ENCODE assay signal across 24 mouse cellular contexts in the genomic region with DNA sequence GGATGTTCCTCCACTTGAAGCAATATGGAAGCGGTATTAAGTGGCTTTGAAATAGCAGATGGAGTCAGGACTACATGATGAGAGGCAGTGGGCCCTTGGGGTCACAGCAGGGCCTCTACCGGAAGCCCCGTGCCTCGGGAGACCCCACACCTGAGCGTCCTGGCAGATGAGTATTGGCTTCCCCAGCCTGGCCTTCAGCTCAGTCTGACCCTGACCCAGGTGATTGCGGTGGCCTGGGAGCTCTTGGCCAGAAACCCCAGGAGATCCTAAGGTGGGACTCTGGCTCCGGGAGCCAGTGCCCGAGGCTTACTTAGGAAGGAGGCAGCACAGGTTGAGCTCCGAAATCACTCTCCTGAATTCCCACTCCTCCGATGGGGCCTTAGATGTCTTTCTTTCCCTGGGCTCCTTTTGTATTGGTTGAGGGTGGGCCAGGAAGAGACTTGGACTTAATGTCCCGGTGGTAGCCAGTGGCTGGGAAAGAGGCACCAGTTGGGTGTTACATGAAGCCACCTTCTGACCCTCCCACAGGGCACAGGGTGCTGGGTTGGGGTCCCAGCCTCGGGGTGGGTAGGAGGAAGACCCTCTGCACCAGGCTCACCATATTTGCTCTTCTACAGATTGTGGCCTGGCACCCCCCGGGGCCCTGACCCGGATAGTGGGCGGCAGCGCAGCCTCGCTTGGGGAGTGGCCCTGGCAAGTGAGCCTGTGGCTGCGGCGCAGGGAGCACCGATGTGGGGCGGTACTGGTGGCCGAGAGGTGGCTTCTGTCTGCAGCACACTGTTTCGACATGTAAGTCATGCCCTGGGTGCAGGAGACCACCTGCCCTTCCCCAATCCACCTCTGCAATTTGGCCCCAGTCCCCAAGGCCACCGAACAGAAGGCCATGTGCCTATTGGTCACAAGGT. TPM values are rescaled to one million over a fixed set of nuclear protein-coding genes. Genes with fewer than 3 reads are reported as not detected.
A peak's percentile ranks its signal among the peaks of the same experiment; 100 is the strongest.
DNase-seq lines count a peak whose midpoint lies in the region; ATAC-seq and TF ChIP-seq lines count a peak whose summit lies in the region.
"Had no signal": no experiment of that assay in that cellular context is flagged by ENCODE, and none has a peak within 500 bp of the region (broad histone marks: within the 10 kb centered on the region; RNA-seq: fewer than 3 reads in every experiment).

No protein-coding gene starts in this region.

- no peaks in the 10 kb centered on the region for H3K9me3 ChIP-seq in heart, embryonic 11.5 days (replicated peaks; ENCODE audit: control insufficient read depth, low read length)
- H3K9me3 ChIP-seq in E14TG2a.4 (ENCODE audit: low read length): peaks cover 9% of the 10 kb centered on the region
- 0 out of 2 replicates have a peak, but pooled peaks cover 3% of the 10 kb centered on the region for H3K9me3 ChIP-seq in embryonic facial prominence, embryonic 12.5 days
- H3K9me3 ChIP-seq: embryonic facial prominence, embryonic 15.5 days; hindbrain, embryonic 12.5 days; midbrain, embryonic 13.5 days had no signal

- peaks cover 4% of the 10 kb centered on the region; the same call in 1 of the 2 replicates for H3K27me3 ChIP-seq in heart, embryonic 11.5 days (ENCODE audit: control insufficient read depth, insufficient read depth, low read length)
- no peaks in the 10 kb centered on the region; the same call in 1 of the 2 replicates for H3K27me3 ChIP-seq in E14TG2a.4 (ENCODE audit: insufficient read depth, low read length)
- H3K27me3 ChIP-seq in embryonic facial prominence, embryonic 12.5 days: no peaks in the 10 kb centered on the region
- H3K27me3 ChIP-seq: embryonic facial prominence, embryonic 15.5 days; hindbrain, embryonic 12.5 days; midbrain, embryonic 13.5 days had no signal

- H3K36me3 ChIP-seq in heart, embryonic 11.5 days (ENCODE audit: control insufficient read depth, insufficient read depth, low read length): no peaks in the 10 kb centered on the region
- H3K36me3 ChIP-seq in E14TG2a.4 (ENCODE audit: insufficient read depth, low read length): peaks cover 29% of the 10 kb centered on the region
- peaks cover 11% of the 10 kb centered on the region; the same call in 1 of the 2 replicates for H3K36me3 ChIP-seq in embryonic facial prominence, embryonic 12.5 days

- peaks cover 15% of the 10 kb centered on the region for H3K4me1 ChIP-seq in heart, embryonic 11.5 days (ENCODE audit: control insufficient read depth, insufficient read depth, low read length)
- peaks cover 57% of the 10 kb centered on the region for H3K4me1 ChIP-seq in E14TG2a.4 (replicated peaks; ENCODE audit: low read depth, low read length)
- peaks cover 19% of the 10 kb centered on the region for H3K4me1 ChIP-seq in embryonic facial prominence, embryonic 12.5 days

- no peak overlapping the region for H3K27ac ChIP-seq in heart, embryonic 11.5 days (ENCODE audit: low read depth, low read length)
- H3K27ac ChIP-seq in embryonic facial prominence, embryonic 12.5 days: no peak overlapping the region
- H3K27ac ChIP-seq: embryonic facial prominence, embryonic 15.5 days; hindbrain, embryonic 12.5 days; midbrain, embryonic 13.5 days had no signal

- peak; percentile 57 for DNase-seq in cerebellum, adult 11-12 months
- no peak for DNase-seq in cerebellum, postnatal 4 days (ENCODE audit: low spot score in 2 of 2)
- DNase-seq in heart, postnatal 25 days (ENCODE audit: low spot score): no peak
- no peak for DNase-seq in kidney, postnatal 14 days
- no peak for DNase-seq in frontal cortex, postnatal 25 days (ENCODE audit: low spot score in 2 of 2)
- DNase-seq: adrenal gland, adult 2 months; heart, postnatal 10 days; left cerebral cortex, postnatal 4 days; liver, postnatal 0 days; lung, postnatal 10 days had no signal

- no peak for TF ChIP-seq CTCF in E14TG2a.4 (conservative IDR thresholded peaks at IDR 0.05; ENCODE audit: low read length)

- no peak for ATAC-seq in heart, embryonic 11.5 days (replicated peaks; ENCODE audit: insufficient number of reproducible peaks, low FRiP score, low TSS enrichment)
- ATAC-seq in embryonic facial prominence, embryonic 12.5 days (ENCODE audit: insufficient number of reproducible peaks, insufficient read depth, low FRiP score, low TSS enrichment): no peak
- ATAC-seq: intestine, postnatal 0 days; liver, postnatal 0 days; midbrain, embryonic 13.5 days had no signal

- peak overlapping the region; percentile 56; the same call in 1 of the 2 replicates for H3K4me2 ChIP-seq in heart, embryonic 11.5 days
- H3K4me2 ChIP-seq in embryonic facial prominence, embryonic 12.5 days (replicated peaks): no peak overlapping the region

- intact Hi-C loops in heart, postnatal 25 days (cut with DNase I): loop anchor here (5.0 kb wide), 1 partner anchor 595 kb away; no protein-coding TSS in a partner anchor

- no peak overlapping the region for H3K9ac ChIP-seq in heart, embryonic 11.5 days (ENCODE audit: low read depth, low read length)
- H3K9ac ChIP-seq in embryonic facial prominence, embryonic 12.5 days: 0 out of 2 replicates have a peak overlapping the region, but pooled peaks have one; percentile 15
- H3K9ac ChIP-seq: embryonic facial prominence, embryonic 15.5 days; liver, postnatal 0 days had no signal

- no peak overlapping the region for H3K4me3 ChIP-seq in heart, embryonic 11.5 days (ENCODE audit: low read depth, low read length)
- peak overlapping the region; percentile 98 for H3K4me3 ChIP-seq in E14TG2a.4 (replicated peaks; ENCODE audit: low read length)
- H3K4me3 ChIP-seq in embryonic facial prominence, embryonic 12.5 days: no peak overlapping the region
- H3K4me3 ChIP-seq: hindbrain, embryonic 12.5 days; midbrain, embryonic 13.5 days had no signal

- WGBS in heart, embryonic 11.5 days (ENCODE audit: insufficient replicate concordance): 64% methylated on average over 24 of the region's 24 CpGs
- WGBS in embryonic facial prominence, embryonic 12.5 days: 70% methylated on average over 24 of the region's 24 CpGs

RNA-seq across cellular contexts. Expression of a gene that starts 3.9 kb away (rescaled TPM):
- polyA plus RNA-seq in heart, embryonic 11.5 days (2014; fragmentation: Nextera tagmentation; extraction: Ambion mirVana): 300 and 340 TPM in 2 replicates
- 100 to 1,000 TPM; 143 to 148 TPM for total RNA-seq in heart, postnatal 25 days (2021)
- 308 and 322 TPM in 2 replicates for polyA plus RNA-seq in embryonic facial prominence, embryonic 12.5 days (2016; fragmentation: Nextera tagmentation; extraction: Ambion mirVana)

RNA-seq across cellular contexts. Expression of a gene that starts 21.2 kb away (rescaled TPM):
- 7.9 and 11.6 TPM in 2 replicates for polyA plus RNA-seq in heart, embryonic 11.5 days (2014; fragmentation: Nextera tagmentation; extraction: Ambion mirVana)
- total RNA-seq in heart, postnatal 25 days (2021): 1 to 10 TPM; 4.6 to 5.6 TPM
- 70.3 TPM in 2 replicates for polyA plus RNA-seq in embryonic facial prominence, embryonic 12.5 days (2016; fragmentation: Nextera tagmentation; extraction: Ambion mirVana)

RNA-seq across cellular contexts. Expression of a gene that starts 25.2 kb away (rescaled TPM):
- polyA plus RNA-seq in heart, embryonic 11.5 days (2014; fragmentation: Nextera tagmentation; extraction: Ambion mirVana): not detected in 2 replicates
- not detected for total RNA-seq in heart, postnatal 25 days (2021)
- polyA plus RNA-seq in embryonic facial prominence, embryonic 12.5 days (2016; fragmentation: Nextera tagmentation; extraction: Ambion mirVana): 0.09 and 0.10 TPM in 2 replicates
- total RNA-seq: adrenal gland, adult 2 months; ES-E14; gastrocnemius, adult 18-20 months; heart, postnatal 10 days; megakaryocyte progenitor cell, adult 5-6 weeks; monocyte, adult 5-6 weeks had no signal
- polyA plus RNA-seq: intestine, postnatal 0 days; kidney, embryonic 16.5 days; liver, embryonic 11.5 days; stomach, embryonic 16.5 days had no signal

RNA-seq across cellular contexts. Expression of a gene that starts 33.0 kb away (rescaled TPM):
- polyA plus RNA-seq in heart, embryonic 11.5 days (2014; fragmentation: Nextera tagmentation; extraction: Ambion mirVana): 21.3 and 25.6 TPM in 2 replicates
- total RNA-seq in heart, postnatal 25 days (2021): 10 to 100 TPM in 1 of 2 experiments, 1 to 10 TPM in 1; 8.2 to 14.1 TPM
- 15.9 and 20.5 TPM in 2 replicates for polyA plus RNA-seq in embryonic facial prominence, embryonic 12.5 days (2016; fragmentation: Nextera tagmentation; extraction: Ambion mirVana)

RNA-seq across cellular contexts. Expression of a gene that starts 41.8 kb away (rescaled TPM):
- polyA plus RNA-seq in heart, embryonic 11.5 days (2014; fragmentation: Nextera tagmentation; extraction: Ambion mirVana): 22.9 and 26.3 TPM in 2 replicates
- 10 to 100 TPM; 22.4 to 23.6 TPM for total RNA-seq in heart, postnatal 25 days (2021)
- 52.0 and 53.0 TPM in 2 replicates for polyA plus RNA-seq in embryonic facial prominence, embryonic 12.5 days (2016; fragmentation: Nextera tagmentation; extraction: Ambion mirVana)
